Mouse (Mus musculus) liver, adult 2 months (tissue): ENCODE results near the gene Rpn1.

Experiments
- CTCF ChIP-seq: fragments of 200-500 bp; IDR thresholded peaks from 2 replicates; pipeline ENCODE4 v1.5.1; 2011; ENCODE audit warnings: low read depth, low read length, control low read depth
- POLR2A ChIP-seq: fragments of 200-500 bp; IDR thresholded peaks from 2 replicates; pipeline ENCODE4 v1.6.1; 2011; ENCODE audit warnings: low read length, control low read depth; ENCODE audit not compliant: insufficient read depth; ENCODE audit errors: extremely low read depth

DNA sequence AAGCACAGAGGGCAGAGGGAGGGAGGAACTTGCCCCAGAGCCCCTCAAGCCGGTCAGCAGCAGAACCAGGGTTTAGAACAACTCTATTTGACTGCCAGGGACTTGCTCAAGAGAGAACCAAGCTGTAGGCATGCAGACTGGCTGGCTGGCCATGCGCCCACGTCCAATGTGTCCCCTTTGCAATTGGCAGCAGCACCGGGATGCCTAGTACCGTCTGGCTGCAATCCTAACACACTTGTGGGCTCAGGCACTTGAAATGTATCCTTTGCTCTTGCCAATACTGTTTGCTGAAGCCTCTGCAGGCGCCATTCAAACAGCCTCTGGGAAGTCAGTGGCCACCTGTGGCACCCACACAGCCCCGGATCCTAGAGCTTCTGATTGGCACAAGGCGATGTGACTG is 56.0 kb downstream of the Rpn1 start:
- TF ChIP-seq POLR2A = no peak
- TF ChIP-seq CTCF = no peak
